Mouse (Mus musculus) thymus, adult 18-20 months (tissue): Measurements from ENCODE around the gene Defb3.
"Not testable (repeated sequence)": the region's sequence is repeated elsewhere in the genome, so short reads cannot be mapped to it uniquely, and the experiment has no call there.

ENCODE experiments used
- DNase-seq, 2 experiments: peaks; one replicate each; pipeline ENCODE4 v3.0.0; 2022; ENCODE audit warnings: mixed read lengths in 2 of 2

The Defb3 gene

GRCm38 (mm10) chr8:19293060-19293459 is at the start of gene Defb3:
Gene Defb3, plus strand, starts transcription at chr8:19293360.
- DNase-seq = not testable (repeated sequence)

- DNase-seq = no peak
Measured at GRCm38 (mm10) chr8:19247280-19247679, 45.9 kb upstream of the Defb3 start, which contains the start of gene Defb5. Gene Defb5, plus strand, starts transcription at chr8:19247580.

- DNase-seq = no peak
Measured at GRCm38 (mm10) chr8:19258136-19258535, 35.0 kb upstream of the Defb3 start.

GRCm38 (mm10) chr8:19259667-19260066 is 33.5 kb upstream of the Defb3 start:
- DNase-seq = no peak

GRCm38 (mm10) chr8:19298361-19298760 is 5.2 kb downstream of the Defb3 start:
- not testable (repeated sequence) for DNase-seq

- DNase-seq = no peak
Measured at GRCm38 (mm10) chr8:19331836-19332235, 38.7 kb downstream of the Defb3 start.
